In the genomic region with DNA sequence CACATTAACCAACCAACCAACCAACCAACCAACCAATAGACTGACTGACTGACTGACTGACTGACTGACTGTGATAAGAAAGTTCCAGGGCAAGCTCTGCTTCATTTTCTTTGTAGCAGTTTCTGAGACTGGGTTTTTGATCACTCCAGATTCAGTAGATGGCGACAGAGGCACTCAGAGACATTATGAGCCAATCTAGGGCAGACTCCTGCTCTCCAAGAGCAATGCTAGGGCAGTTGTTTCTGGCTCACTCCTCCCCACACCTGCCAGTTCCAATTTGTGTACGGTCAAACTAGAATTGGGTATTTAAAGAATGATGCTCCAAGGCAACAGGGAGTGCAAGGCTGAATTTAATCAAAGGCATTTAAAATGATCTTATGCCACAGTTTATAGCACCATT, we compare ENCODE assay signal across 11 mouse cellular contexts. TPM values are rescaled to one million over a fixed set of nuclear protein-coding genes. Genes with fewer than 3 reads are reported as not detected.
DNase-seq lines count a peak whose midpoint lies in the region.
"Had no signal": no experiment of that assay in that cellular context is flagged by ENCODE, and none has a peak within 500 bp of the region (broad histone marks: within the 10 kb centered on the region; RNA-seq: fewer than 3 reads in every experiment).

No protein-coding gene starts in this region.

- DNase-seq in adrenal gland, adult 2 months: peak; percentile 71
- DNase-seq in adrenal gland, adult 18-20 months (ENCODE audit: low spot score in 2 of 2): no peak
- DNase-seq in left cerebral cortex, adult 11 months (ENCODE audit: low spot score): peak; percentile 34
- DNase-seq in left cerebral cortex, adult 8-10 months (ENCODE audit: low spot score in 2 of 2): no peak
- DNase-seq in adrenal gland, postnatal 14 days: peak; percentile 66
- DNase-seq in kidney, adult 9 months: peak; percentile 71
- peak; percentile 85 for DNase-seq in naive thymus-derived CD4-positive, alpha-beta T cell, adult 2 months (ENCODE audit: low read depth)
- DNase-seq in testis, postnatal 10 days (ENCODE audit: low spot score): no peak
- DNase-seq: liver, embryonic 13.5 days had no signal

RNA-seq across cellular contexts. Expression of a gene that starts 5.1 kb away (rescaled TPM):
- 100 to 1,000 TPM; 337 to 708 TPM for total RNA-seq in adrenal gland, adult 2 months (2021)
- 138 and 239 TPM in 2 replicates for polyA plus RNA-seq in adrenal gland, adult 2 months (2012; rRNA removed)
- total RNA-seq in adrenal gland, adult 18-20 months (2021): 100 to 1,000 TPM; 265 to 655 TPM
- not detected for total RNA-seq in left cerebral cortex, adult 8-10 months (2022)
- total RNA-seq in adrenal gland, postnatal 14 days (2021): 317 and 319 TPM in 2 replicates
- polyA plus RNA-seq: C2C12; liver, embryonic 13.5 days; stomach, embryonic 14.5 days had no signal

RNA-seq across cellular contexts. Expression of a gene that starts 23.9 kb away (rescaled TPM):
- total RNA-seq in adrenal gland, adult 2 months (2021): 1 to 10 TPM; 3.4 to 7.8 TPM
- polyA plus RNA-seq in adrenal gland, adult 2 months (2012; rRNA removed): not detected in 2 replicates
- 1 to 10 TPM; 4.3 to 7.7 TPM for total RNA-seq in adrenal gland, adult 18-20 months (2021)
- total RNA-seq in left cerebral cortex, adult 8-10 months (2022): 1 to 10 TPM; 3.9 to 6.6 (median 5.4) TPM
- 14.5 and 15.2 TPM in 2 replicates for total RNA-seq in adrenal gland, postnatal 14 days (2021)

RNA-seq across cellular contexts. Expression of a gene that starts 44.2 kb away (rescaled TPM):
- total RNA-seq in adrenal gland, adult 2 months (2021): 100 to 1,000 TPM; 474 to 617 TPM
- polyA plus RNA-seq in adrenal gland, adult 2 months (2012; rRNA removed): 24.3 and 27.9 TPM in 2 replicates
- 100 to 1,000 TPM; 551 to 581 TPM for total RNA-seq in adrenal gland, adult 18-20 months (2021)
- 100 to 1,000 TPM; 839 to 960 (median 920) TPM for total RNA-seq in left cerebral cortex, adult 8-10 months (2022)
- total RNA-seq in adrenal gland, postnatal 14 days (2021): 360 and 379 TPM in 2 replicates

Comparison
In these comparisons a context has a peak if more than half of its experiments do, and no peak if none do; other contexts are left out.
1. DNase-seq: peak in adrenal gland, adult 2 months (single experiment), left cerebral cortex, adult 11 months (single experiment), adrenal gland, postnatal 14 days (single experiment), kidney, adult 9 months (single experiment) and naive thymus-derived CD4-positive, alpha-beta T cell, adult 2 months (single experiment); none in adrenal gland, adult 18-20 months (0 of 2), left cerebral cortex, adult 8-10 months (0 of 2) and testis, postnatal 10 days (single experiment).
2. RNA of a gene that starts 5.1 kb away (total RNA-seq): 337 to 708 TPM in adrenal gland, adult 2 months, 265 to 655 TPM in adrenal gland, adult 18-20 months and 317 to 319 TPM in adrenal gland, postnatal 14 days; not detected in left cerebral cortex, adult 8-10 months; every median in the first group is over 100 times any median in the second.